Mouse (Mus musculus) ES-Bruce4 (cell line): ENCODE measurements around the gene Prrg2. TPM values are rescaled to one million over a fixed set of nuclear protein-coding genes. Genes with fewer than 3 reads are reported as not detected.

ENCODE experiments used
- H3K27ac ChIP-seq: 2 replicates; pipeline ENCODE4 v1.5.1; 2012; ENCODE audit warnings: low read length, inconsistent platforms; ENCODE audit not compliant: insufficient read depth
- H3K27me3 ChIP-seq: 2 replicates; pipeline ENCODE4 v1.6.1; 2012; ENCODE audit warnings: mild to moderate bottlenecking, low read length, inconsistent platforms; ENCODE audit not compliant: control insufficient read depth, poor library complexity, insufficient read depth, severe bottlenecking
- H3K36me3 ChIP-seq: 2 replicates; pipeline ENCODE4 v1.6.1; 2012; ENCODE audit warnings: inconsistent platforms, mild to moderate bottlenecking, low read length, moderate library complexity; ENCODE audit not compliant: control insufficient read depth, poor library complexity, insufficient read depth, severe bottlenecking
- H3K4me1 ChIP-seq: one replicate; pipeline ENCODE4 v1.8.1; 2011; ENCODE audit warnings: low read length; ENCODE audit not compliant: control insufficient read depth, insufficient read depth
- H3K4me3 ChIP-seq: 2 replicates; pipeline ENCODE4 v1.5.1; 2011; ENCODE audit warnings: low read depth, mild to moderate bottlenecking, low read length
- H3K9ac ChIP-seq: 2 replicates; pipeline ENCODE4 v1.6.1; 2012; ENCODE audit warnings: low read depth, mild to moderate bottlenecking, inconsistent platforms; ENCODE audit not compliant: poor library complexity, severe bottlenecking
- H3K9me3 ChIP-seq: replicated peaks from 2 replicates; pipeline ENCODE4 v1.6.1; 2012; ENCODE audit warnings: mild to moderate bottlenecking, low read length, inconsistent platforms; ENCODE audit not compliant: control insufficient read depth, poor library complexity, insufficient read depth, severe bottlenecking
- CTCF ChIP-seq: IDR thresholded peaks from one replicate; pipeline ENCODE4 v1.8.1; 2011; ENCODE audit warnings: low read depth, low read length
- EP300 ChIP-seq: IDR thresholded peaks from 2 replicates; pipeline ENCODE4 v1.6.1; 2011; ENCODE audit warnings: low read depth, low read length; ENCODE audit not compliant: insufficient read depth
- POLR2A ChIP-seq: IDR thresholded peaks from one replicate; pipeline ENCODE4 v1.8.1; 2011; ENCODE audit warnings: low read length; ENCODE audit not compliant: insufficient read depth
- polyA plus RNA-seq: library from polyadenylated mRNA; stranded (reverse); fragments of >200 nt; gene quantifications from 2 replicates; pipeline ENCODE4 v1.2.4, GENCODE M21; 2011; ENCODE audit warnings: low read depth; ENCODE audit not compliant: missing spikeins, insufficient read depth, insufficient read length

Gene Prrg2
- polyA plus RNA-seq, 1 experiment = 12.0 TPM

GRCm38 (mm10) chr7:45029995-45030394 is 32.5 kb downstream of the Prrg2 start:
- Histone ChIP-seq H3K36me3 (peaks cover 45% of the 10 kb centered on the region), H3K9me3 (no peaks in the 10 kb centered on the region), H3K4me3 (no peak overlapping the region), H3K27ac (no peak overlapping the region), H3K27me3 (no peaks in the 10 kb centered on the region), H3K9ac (no peak overlapping the region), H3K4me1 (no peaks in the 10 kb centered on the region)
- TF ChIP-seq POLR2A (no peak), EP300 (no peak), CTCF (no peak)

DNA sequence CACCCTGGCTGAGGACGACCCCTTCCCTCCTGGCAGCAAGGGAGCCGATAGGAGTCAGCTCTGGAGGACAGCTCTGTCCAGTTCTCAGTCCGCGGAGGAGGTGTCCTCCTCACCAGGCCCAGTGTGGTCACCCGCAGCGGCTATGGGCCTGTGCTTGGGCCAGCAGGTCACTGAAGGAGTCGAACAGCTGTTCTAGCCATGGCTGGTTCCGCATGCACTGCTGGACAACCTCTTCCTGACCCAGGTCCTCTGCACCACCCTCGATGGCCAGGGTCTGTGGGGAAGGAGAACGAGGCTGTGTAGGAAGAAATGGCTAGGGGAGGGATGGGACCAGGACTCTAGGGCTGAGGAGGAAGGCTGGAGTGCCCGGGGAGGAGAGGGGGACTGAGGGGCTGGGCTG is 34.1 kb downstream of the Prrg2 start:
- peaks cover 34% of the 10 kb centered on the region for H3K36me3 ChIP-seq
- no peak overlapping the region for H3K9ac ChIP-seq
- TF ChIP-seq POLR2A (no peak), EP300 (no peak), CTCF (no peak)
- H3K27ac ChIP-seq = no peak overlapping the region
- no peak overlapping the region for H3K4me3 ChIP-seq
- no peaks in the 10 kb centered on the region for H3K4me1 ChIP-seq
- H3K9me3 ChIP-seq = no peaks in the 10 kb centered on the region
- H3K27me3 ChIP-seq = no peaks in the 10 kb centered on the region

DNA sequence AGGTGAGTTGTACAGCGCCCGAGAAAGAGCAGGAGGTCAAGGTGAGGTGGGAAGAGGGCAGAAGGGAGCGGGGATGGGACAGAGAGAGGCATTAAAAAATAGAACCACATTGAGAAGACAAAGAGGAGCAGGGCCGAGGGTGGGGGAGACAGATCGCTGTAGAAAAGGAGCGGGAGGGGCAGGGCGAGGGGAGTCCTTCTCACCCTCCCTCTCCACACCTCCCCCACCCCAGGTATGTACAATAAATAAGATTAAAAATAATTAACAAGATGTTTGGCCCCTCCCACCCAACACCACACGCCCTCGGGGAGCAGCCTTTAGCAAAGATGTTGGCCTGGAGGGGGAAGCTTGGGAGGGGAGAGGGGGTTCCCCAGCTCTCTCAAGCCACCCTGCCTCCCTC is 34.7 kb downstream of the Prrg2 start:
- Histone ChIP-seq H3K27ac (no peak overlapping the region), H3K9me3 (no peaks in the 10 kb centered on the region), H3K27me3 (no peaks in the 10 kb centered on the region), H3K4me3 (no peak overlapping the region), H3K9ac (no peak overlapping the region), H3K4me1 (no peaks in the 10 kb centered on the region), H3K36me3 (peaks cover 31% of the 10 kb centered on the region)
- TF ChIP-seq EP300 (no peak), POLR2A (no peak), CTCF (no peak)

DNA sequence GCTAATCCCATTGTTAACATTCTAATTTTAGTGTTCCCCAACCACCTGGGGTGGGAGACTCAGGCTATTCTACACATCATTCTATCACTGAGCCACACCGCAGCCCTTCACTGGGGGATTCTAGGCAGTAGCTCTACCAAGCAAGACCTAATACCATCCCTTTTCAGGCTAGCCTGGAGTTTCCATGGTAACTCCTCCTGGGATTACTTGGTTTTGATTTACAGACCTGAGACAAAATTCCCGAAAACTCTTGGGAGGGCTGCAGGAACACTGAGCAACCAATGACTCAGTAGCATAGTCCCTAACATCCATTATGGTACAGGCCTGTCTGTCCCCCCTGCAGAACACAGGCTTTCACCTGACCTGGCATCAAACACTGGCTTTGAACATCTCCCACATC is 36.2 kb downstream of the Prrg2 start:
- peaks cover 21% of the 10 kb centered on the region for H3K36me3 ChIP-seq

GRCm38 (mm10) chr7:45025601-45026220 is 36.8 kb downstream of the Prrg2 start:
- H3K9ac ChIP-seq = no peak overlapping the region
- H3K27me3 ChIP-seq = no peaks in the 10 kb centered on the region
- H3K4me1 ChIP-seq = no peaks in the 10 kb centered on the region
- H3K36me3 ChIP-seq = peaks cover 16% of the 10 kb centered on the region
- no peaks in the 10 kb centered on the region for H3K9me3 ChIP-seq
- TF ChIP-seq POLR2A = no peak
- no peak for TF ChIP-seq CTCF
- TF ChIP-seq EP300 = no peak
- H3K27ac ChIP-seq = no peak overlapping the region
- no peak overlapping the region for H3K4me3 ChIP-seq

More for the DNA sequence above, 36.2 kb downstream of the Prrg2 start:
- Histone ChIP-seq H3K9me3 (no peaks in the 10 kb centered on the region), H3K4me1 (no peaks in the 10 kb centered on the region), H3K27ac (no peak overlapping the region), H3K4me3 (no peak overlapping the region), H3K27me3 (no peaks in the 10 kb centered on the region), H3K9ac (no peak overlapping the region)
- TF ChIP-seq POLR2A = no peak
- no peak for TF ChIP-seq EP300
- no peak for TF ChIP-seq CTCF
